Mouse (Mus musculus): ENCODE measurements around the gene Gm8279. TPM values are rescaled to one million over a fixed set of nuclear protein-coding genes. Genes with fewer than 3 reads are reported as not detected.
"Not testable (repeated sequence)": the region's sequence is repeated elsewhere in the genome, so short reads cannot be mapped to it uniquely, and the experiment has no call there.

Gm8279 gene
- not detected in 2 replicates for total RNA-seq (2014; rRNA removed)
- polyA plus RNA-seq (2015; fragmentation: Nextera tagmentation; extraction: Ambion mirVana) = 0.15 TPM in 1 of 2 replicates, not detected in the other

DNA sequence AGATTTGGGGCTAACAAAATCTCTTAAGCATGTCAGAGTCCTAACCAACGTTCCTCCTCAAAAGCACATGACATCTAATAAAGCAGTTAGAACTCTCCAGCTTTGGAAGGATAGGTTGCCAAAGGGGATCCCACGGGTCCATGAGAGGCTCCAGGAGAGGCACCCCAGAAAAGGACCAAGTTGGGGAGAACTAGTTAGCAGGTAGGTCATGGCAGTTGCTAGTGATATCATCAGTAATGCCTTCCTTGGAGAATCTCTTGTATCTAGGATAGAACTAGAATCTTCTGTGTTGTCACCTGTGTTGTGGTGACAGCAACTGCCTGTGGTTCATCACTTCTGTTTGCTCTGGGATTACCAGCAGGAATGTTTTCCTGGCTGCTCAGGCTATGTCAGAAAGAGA lies at the start of gene Gm8279:
Gene Gm8279, plus strand, starts transcription at position 301 of the 400 bp plus-strand sequence.
- not testable (repeated sequence) for H3K9me3 ChIP-seq (ENCODE audit: low read length); ATAC-seq; H3K27ac ChIP-seq; H3K9ac ChIP-seq (replicated peaks; ENCODE audit: low read length); H3K4me3 ChIP-seq (ENCODE audit: low read length); H3K36me3 ChIP-seq (ENCODE audit: insufficient read depth, low read length); DNase-seq (ENCODE audit: low spot score); H3K4me2 ChIP-seq (ENCODE audit: low read depth, low read length); H3K4me1 ChIP-seq (ENCODE audit: insufficient read depth, low read length); H3K27me3 ChIP-seq (ENCODE audit: insufficient read depth, low read length)
- 69% methylated on average over 2 of the region's 2 CpGs for WGBS

DNA sequence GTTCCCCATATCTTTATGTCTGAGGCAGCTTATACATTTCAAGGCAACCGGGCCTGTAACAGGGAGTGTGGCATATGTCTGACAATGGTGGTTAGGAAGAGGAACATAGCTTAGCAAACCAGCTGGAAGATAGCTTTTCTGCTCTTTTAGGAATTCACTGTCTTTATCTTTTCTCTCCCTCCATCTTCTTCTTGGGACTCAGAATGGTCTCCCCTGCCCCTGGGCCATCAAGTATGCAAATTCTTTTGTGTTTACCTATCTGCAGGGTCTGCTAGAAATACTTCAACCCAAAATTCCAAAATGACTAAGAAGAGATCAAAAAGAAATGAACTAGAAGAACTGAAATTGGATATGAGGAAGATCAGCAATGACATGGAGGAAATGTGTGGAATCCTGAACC lies 32.9 kb downstream of the Gm8279 start, which contains the start of gene Gm3317:
Gene Gm3317, plus strand, starts transcription at position 301 of the 400 bp plus-strand sequence.
- not testable (repeated sequence) for H3K9ac ChIP-seq (replicated peaks; ENCODE audit: low read length); H3K27me3 ChIP-seq (ENCODE audit: insufficient read depth, low read length); ATAC-seq; H3K9me3 ChIP-seq (ENCODE audit: low read length); H3K4me2 ChIP-seq (ENCODE audit: low read depth, low read length); H3K4me3 ChIP-seq (ENCODE audit: low read length); DNase-seq (ENCODE audit: low spot score); H3K27ac ChIP-seq; H3K36me3 ChIP-seq (ENCODE audit: insufficient read depth, low read length); H3K4me1 ChIP-seq (ENCODE audit: insufficient read depth, low read length)
- WGBS = no CpG with 5 or more reads among the region's 1 CpGs

GRCm38 (mm10) chr14:5185493-5185892 lies 54.2 kb downstream of the Gm8279 start, which contains the start of gene Gm8271:
Gm8271 (plus strand) TSS chr14:5185793.
- H3K4me3 ChIP-seq (ENCODE audit: low read length); H3K4me1 ChIP-seq (ENCODE audit: insufficient read depth, low read length); H3K9ac ChIP-seq (replicated peaks; ENCODE audit: low read length); H3K9me3 ChIP-seq (ENCODE audit: low read length); H3K27ac ChIP-seq; H3K4me2 ChIP-seq (ENCODE audit: low read depth, low read length); ATAC-seq; H3K27me3 ChIP-seq (ENCODE audit: insufficient read depth, low read length); DNase-seq (ENCODE audit: low spot score); H3K36me3 ChIP-seq (ENCODE audit: insufficient read depth, low read length): not testable (repeated sequence)
- no CpG with 5 or more reads among the region's 3 CpGs for WGBS

Other genes starting within 250 kb of the Gm8279 start
- 0.22 TPM in 1 of 2 replicates, not detected in the other for gene Gm3278, start 239.1 kb upstream of the Gm8279 start, total RNA-seq (2014; rRNA removed)
- 0.35 TPM in 1 of 2 replicates, not detected in the other for gene Gm3278, start 239.1 kb upstream of the Gm8279 start, polyA plus RNA-seq (2015; fragmentation: Nextera tagmentation; extraction: Ambion mirVana)
- not detected in 2 replicates for gene Gm8297, start 147.6 kb upstream of the Gm8279 start, total RNA-seq (2014; rRNA removed)
- not detected in 2 replicates for gene Gm8297, start 147.6 kb upstream of the Gm8279 start, polyA plus RNA-seq (2015; fragmentation: Nextera tagmentation; extraction: Ambion mirVana)
- gene Gm3298, start 115.6 kb upstream of the Gm8279 start, total RNA-seq (2014; rRNA removed) = not detected in 2 replicates
- 0.51 TPM in 1 of 2 replicates, not detected in the other for gene Gm3298, start 115.6 kb upstream of the Gm8279 start, polyA plus RNA-seq (2015; fragmentation: Nextera tagmentation; extraction: Ambion mirVana)
- gene 4930555G01Rik, start 80.9 kb upstream of the Gm8279 start, total RNA-seq (2014; rRNA removed) = not detected in 2 replicates
- gene 4930555G01Rik, start 80.9 kb upstream of the Gm8279 start, polyA plus RNA-seq (2015; fragmentation: Nextera tagmentation; extraction: Ambion mirVana) = not detected in 2 replicates
- gene Gm8281, start 60.5 kb upstream of the Gm8279 start, total RNA-seq (2014; rRNA removed) = 11.0 and 12.0 TPM in 2 replicates
- 9.7 and 10.8 TPM in 2 replicates for gene Gm8281, start 60.5 kb upstream of the Gm8279 start, polyA plus RNA-seq (2015; fragmentation: Nextera tagmentation; extraction: Ambion mirVana)
- gene Gm3317, start 33.0 kb downstream of the Gm8279 start, total RNA-seq (2014; rRNA removed) = not detected in 2 replicates
- not detected in 2 replicates for gene Gm3317, start 33.0 kb downstream of the Gm8279 start, polyA plus RNA-seq (2015; fragmentation: Nextera tagmentation; extraction: Ambion mirVana)
- gene Gm8271, start 54.3 kb downstream of the Gm8279 start, total RNA-seq (2014; rRNA removed) = not detected in 2 replicates
- not detected in 2 replicates for gene Gm8271, start 54.3 kb downstream of the Gm8279 start, polyA plus RNA-seq (2015; fragmentation: Nextera tagmentation; extraction: Ambion mirVana)
- gene Gm3526, start 129.1 kb downstream of the Gm8279 start, total RNA-seq (2014; rRNA removed) = not detected in 2 replicates
- gene Gm3526, start 129.1 kb downstream of the Gm8279 start, polyA plus RNA-seq (2015; fragmentation: Nextera tagmentation; extraction: Ambion mirVana) = not detected in 2 replicates
- not detected in 2 replicates for gene Gm3542, start 203.4 kb downstream of the Gm8279 start, total RNA-seq (2014; rRNA removed)
- gene Gm3542, start 203.4 kb downstream of the Gm8279 start, polyA plus RNA-seq (2015; fragmentation: Nextera tagmentation; extraction: Ambion mirVana) = not detected in 2 replicates

Data from hindbrain, postnatal 0 days (tissue).